Mouse (Mus musculus) lung, postnatal 4 days (tissue): ENCODE measurements around the gene Zfp935.
"Not testable (repeated sequence)": the region's sequence is repeated elsewhere in the genome, so short reads cannot be mapped to it uniquely, and the experiment has no call there.

Source experiments
- DNase-seq, 2 experiments: peaks; one replicate each; pipeline ENCODE4 v3.0.0; 2021

Gene Zfp935

GRCm38 (mm10) chr13:62558189-62559110 is at the start of gene Zfp935:
Zfp935 (minus strand) TSS chr13:62558511.
- peak; percentile 80 for DNase-seq

- not testable (repeated sequence) for DNase-seq
These were observed 12.8 kb upstream of the Zfp935 start, which contains the start of gene Zfp934 for GRCm38 (mm10) chr13:62571099-62571498. Zfp934 (minus strand) TSS chr13:62571199.

- peak in 1 of 2 experiments; percentile 9 for DNase-seq
These were observed 3.4 kb upstream of the Zfp935 start for GRCm38 (mm10) chr13:62561696-62562095.

- not testable (repeated sequence) for DNase-seq
These were observed 28.2 kb downstream of the Zfp935 start for GRCm38 (mm10) chr13:62530129-62530528.

- DNase-seq: not testable (repeated sequence)
These were observed 47.5 kb downstream of the Zfp935 start for GRCm38 (mm10) chr13:62510641-62511420.

- DNase-seq: not testable (repeated sequence)
These were observed 85.7 kb downstream of the Zfp935 start for GRCm38 (mm10) chr13:62472661-62473060.

GRCm38 (mm10) chr13:62469947-62470346 is 88.4 kb downstream of the Zfp935 start:
- peak in 1 of 2 experiments; percentile 20 for DNase-seq

GRCm38 (mm10) chr13:62466424-62467334 is 91.6 kb downstream of the Zfp935 start, which contains the start of gene Gm49359:
Gm49359 (minus strand) TSS chr13:62466832.
- DNase-seq: peak; percentile 88 to 92
